Mouse (Mus musculus) stomach, embryonic 14.5 days (tissue): ENCODE results near the gene Clip2. TPM values are rescaled to one million over a fixed set of nuclear protein-coding genes. Genes with fewer than 3 reads are reported as not detected.

ENCODE experiments used
- ATAC-seq: fragments of 200-750 bp; cut with Nextera tagmentation; 2 replicates; pipeline ENCODE4 v1.8.0; 2017; ENCODE audit warnings: low read depth, moderate TSS enrichment; ENCODE audit not compliant: insufficient number of reproducible peaks, insufficient read depth, low FRiP score
- H3K27ac ChIP-seq: fragments of 300-500 bp; sonication (generic); 2 replicates; pipeline ENCODE4 v1.5.1; 2014; ENCODE audit warnings: mild to moderate bottlenecking, low read length, moderate library complexity, mixed read lengths
- H3K27me3 ChIP-seq: fragments of 300-500 bp; sonication (generic); 2 replicates; pipeline ENCODE4 v1.6.1; 2014; ENCODE audit warnings: low read length, control low read depth, mixed read lengths; ENCODE audit not compliant: control insufficient read depth, insufficient read depth
- H3K36me3 ChIP-seq: fragments of 300-500 bp; sonication (generic); 2 replicates; pipeline ENCODE4 v1.6.1; 2014; ENCODE audit warnings: mild to moderate bottlenecking, control low read depth, low read length, moderate library complexity, mixed read lengths; ENCODE audit not compliant: control insufficient read depth, insufficient read depth
- H3K4me1 ChIP-seq: fragments of 300-500 bp; sonication (generic); 2 replicates; pipeline ENCODE4 v1.6.1; 2014; ENCODE audit warnings: low read length, control low read depth, mixed read lengths; ENCODE audit not compliant: control insufficient read depth, insufficient read depth
- H3K4me2 ChIP-seq: fragments of 300-500 bp; sonication (generic); replicated peaks from 2 replicates; pipeline ENCODE4 v1.6.1; 2014; ENCODE audit warnings: low read depth, low read length, control low read depth
- H3K4me3 ChIP-seq: fragments of 300-500 bp; sonication (generic); 2 replicates; pipeline ENCODE4 v1.5.1; 2014; ENCODE audit warnings: low read depth, low read length, control low read depth
- H3K9ac ChIP-seq: fragments of 300-500 bp; sonication (generic); replicated peaks from 2 replicates; pipeline ENCODE4 v1.6.1; 2014; ENCODE audit warnings: low read depth, mild to moderate bottlenecking, control low read depth, low read length, moderate library complexity, mixed read lengths
- H3K9me3 ChIP-seq: fragments of 300-500 bp; sonication (generic); 2 replicates; pipeline ENCODE4 v1.6.1; 2016; ENCODE audit warnings: low read depth, low read length, control low read depth; ENCODE audit not compliant: control insufficient read depth
- WGBS: fragments of 180-500 bp; shearing (Covaris S2); extraction: QIAGEN DNeasy Blood & Tissue Kit; methylation state at CpG from one replicate; pipeline ENCODE4 v1.1.7; 2014; 5-methylcytosine and 5-hydroxymethylcytosine counted together
- polyA plus RNA-seq: library from polyadenylated mRNA; unstranded; fragments of >200 nt; fragmentation: Nextera tagmentation; extraction: Ambion mirVana; gene quantifications from 2 replicates; pipeline ENCODE4 v1.2.1, GENCODE M21; 2014

Clip2 gene
- polyA plus RNA-seq, 1 experiment from 2014 or later, result 4.4 TPM

GRCm38 (mm10) chr5:134571730-134572507 lies 19.7 kb upstream of the Clip2 start:
- under 1% methylated on average over 23 of the region's 23 CpGs for WGBS

GRCm38 (mm10) chr5:134568964-134569491 lies 16.8 kb upstream of the Clip2 start:
- peak overlapping the region; percentile 82 for H3K27ac ChIP-seq
- peaks cover 5% of the 10 kb centered on the region; the same call in 1 of the 2 replicates for H3K4me1 ChIP-seq
- H3K9me3 ChIP-seq, result no peaks in the 10 kb centered on the region
- H3K4me2 ChIP-seq, result no peak overlapping the region
- no peaks in the 10 kb centered on the region for H3K36me3 ChIP-seq
- peak; percentile 43; the same call in 1 of the 2 replicates for ATAC-seq
- H3K4me3 ChIP-seq, result no peak overlapping the region
- WGBS, result 41% methylated on average over 8 of the region's 8 CpGs
- no peaks in the 10 kb centered on the region for H3K27me3 ChIP-seq
- H3K9ac ChIP-seq, result no peak overlapping the region

More at GRCm38 (mm10) chr5:134571730-134572507, 19.7 kb upstream of the Clip2 start:
- H3K27ac ChIP-seq, result peak overlapping the region; percentile 72
- H3K4me2 ChIP-seq, result peak overlapping the region; percentile 83
- no peaks in the 10 kb centered on the region for H3K27me3 ChIP-seq
- peak; percentile 64; the same call in 1 of the 2 replicates for ATAC-seq
- no peaks in the 10 kb centered on the region for H3K9me3 ChIP-seq
- peaks cover 5% of the 10 kb centered on the region; the same call in 1 of the 2 replicates for H3K4me1 ChIP-seq
- H3K36me3 ChIP-seq, result no peaks in the 10 kb centered on the region
- H3K4me3 ChIP-seq, result peak overlapping the region; percentile 50
- H3K9ac ChIP-seq, result peak overlapping the region; percentile 4; the same call in 1 of the 2 replicates

GRCm38 (mm10) chr5:134568030-134568429 lies 15.8 kb upstream of the Clip2 start:
- Histone ChIP-seq H3K27me3 (no peaks in the 10 kb centered on the region), H3K4me3 (no peak overlapping the region), H3K4me1 (peaks cover 5% of the 10 kb centered on the region; the same call in 1 of the 2 replicates), H3K9ac (no peak overlapping the region), H3K36me3 (no peaks in the 10 kb centered on the region), H3K4me2 (no peak overlapping the region), H3K9me3 (no peaks in the 10 kb centered on the region), H3K27ac (peak overlapping the region; percentile 82; the same call in 1 of the 2 replicates)
- no peak for ATAC-seq
- 69% methylated on average over 3 of the region's 3 CpGs for WGBS

- Histone ChIP-seq H3K4me3 (no peak overlapping the region), H3K9me3 (no peaks in the 10 kb centered on the region), H3K4me1 (peaks cover 2% of the 10 kb centered on the region; the same call in 1 of the 2 replicates), H3K4me2 (no peak overlapping the region), H3K36me3 (no peaks in the 10 kb centered on the region), H3K9ac (no peak overlapping the region), H3K27me3 (no peaks in the 10 kb centered on the region), H3K27ac (no peak overlapping the region)
- 77% methylated on average over 4 of the region's 4 CpGs for WGBS
- ATAC-seq, result no peak
Measured at GRCm38 (mm10) chr5:134567445-134567844, 15.2 kb upstream of the Clip2 start.

- H3K36me3 ChIP-seq, result no peaks in the 10 kb centered on the region
- no peaks in the 10 kb centered on the region for H3K27me3 ChIP-seq
- no peak overlapping the region for H3K27ac ChIP-seq
- no peak overlapping the region for H3K9ac ChIP-seq
- H3K4me1 ChIP-seq, result no peaks in the 10 kb centered on the region; the same call in 1 of the 2 replicates
- WGBS, result 85% methylated on average over 6 of the region's 6 CpGs
- H3K9me3 ChIP-seq, result no peaks in the 10 kb centered on the region
- no peak for ATAC-seq
- H3K4me3 ChIP-seq, result no peak overlapping the region
- no peak overlapping the region for H3K4me2 ChIP-seq
Measured at GRCm38 (mm10) chr5:134565696-134566095, 13.5 kb upstream of the Clip2 start.

- H3K4me3 ChIP-seq, result no peak overlapping the region
- WGBS, result 100% methylated on average over 2 of the region's 2 CpGs
- H3K9me3 ChIP-seq, result no peaks in the 10 kb centered on the region
- no peak overlapping the region for H3K27ac ChIP-seq
- H3K27me3 ChIP-seq, result no peaks in the 10 kb centered on the region
- no peak overlapping the region for H3K9ac ChIP-seq
- no peaks in the 10 kb centered on the region; the same call in 1 of the 2 replicates for H3K4me1 ChIP-seq
- no peaks in the 10 kb centered on the region for H3K36me3 ChIP-seq
- H3K4me2 ChIP-seq, result no peak overlapping the region
- ATAC-seq, result no peak
Measured at GRCm38 (mm10) chr5:134564272-134564671, 12.0 kb upstream of the Clip2 start.

GRCm38 (mm10) chr5:134560450-134561171 lies 8.4 kb upstream of the Clip2 start:
- Histone ChIP-seq H3K4me3 (no peak overlapping the region), H3K36me3 (no peaks in the 10 kb centered on the region), H3K9ac (no peak overlapping the region), H3K27me3 (no peaks in the 10 kb centered on the region), H3K9me3 (no peaks in the 10 kb centered on the region), H3K4me2 (no peak overlapping the region), H3K4me1 (peaks cover 4% of the 10 kb centered on the region), H3K27ac (no peak overlapping the region)
- ATAC-seq, result no peak
- 72% methylated on average over 16 of the region's 16 CpGs for WGBS

- no peak within 1 kb of the TSS for H3K9ac ChIP-seq
- H3K27me3 ChIP-seq, result no peaks in the 10 kb centered on the region
- H3K4me2 ChIP-seq, result no peak within 1 kb of the TSS
- no peak within 1 kb of the TSS for H3K4me3 ChIP-seq
- no peak within 1 kb of the TSS for H3K27ac ChIP-seq
- H3K36me3 ChIP-seq, result no peaks in the 10 kb centered on the region
- peaks cover 9% of the 10 kb centered on the region for H3K4me1 ChIP-seq
- WGBS, result 85% methylated on average over 7 of the region's 7 CpGs
- H3K9me3 ChIP-seq, result no peaks in the 10 kb centered on the region
- no peak for ATAC-seq
Measured at GRCm38 (mm10) chr5:134560071-134560449, 7.8 kb upstream of the Clip2 start, which contains the start of gene Syna. Syna (minus strand) TSS chr5:134560171.
